Mouse (Mus musculus) thymus, adult 18-20 months (tissue): ENCODE measurements around the gene Plxdc1.
A peak's percentile ranks its signal among the peaks of the same experiment; 100 is the strongest.
"Not testable (repeated sequence)": the region's sequence is repeated elsewhere in the genome, so short reads cannot be mapped to it uniquely, and the experiment has no call there.

ENCODE experiments used
- DNase-seq, 2 experiments: peaks; one replicate each; pipeline ENCODE4 v3.0.0; 2022; ENCODE audit warnings: mixed read lengths in 2 of 2

Gene Plxdc1

DNA sequence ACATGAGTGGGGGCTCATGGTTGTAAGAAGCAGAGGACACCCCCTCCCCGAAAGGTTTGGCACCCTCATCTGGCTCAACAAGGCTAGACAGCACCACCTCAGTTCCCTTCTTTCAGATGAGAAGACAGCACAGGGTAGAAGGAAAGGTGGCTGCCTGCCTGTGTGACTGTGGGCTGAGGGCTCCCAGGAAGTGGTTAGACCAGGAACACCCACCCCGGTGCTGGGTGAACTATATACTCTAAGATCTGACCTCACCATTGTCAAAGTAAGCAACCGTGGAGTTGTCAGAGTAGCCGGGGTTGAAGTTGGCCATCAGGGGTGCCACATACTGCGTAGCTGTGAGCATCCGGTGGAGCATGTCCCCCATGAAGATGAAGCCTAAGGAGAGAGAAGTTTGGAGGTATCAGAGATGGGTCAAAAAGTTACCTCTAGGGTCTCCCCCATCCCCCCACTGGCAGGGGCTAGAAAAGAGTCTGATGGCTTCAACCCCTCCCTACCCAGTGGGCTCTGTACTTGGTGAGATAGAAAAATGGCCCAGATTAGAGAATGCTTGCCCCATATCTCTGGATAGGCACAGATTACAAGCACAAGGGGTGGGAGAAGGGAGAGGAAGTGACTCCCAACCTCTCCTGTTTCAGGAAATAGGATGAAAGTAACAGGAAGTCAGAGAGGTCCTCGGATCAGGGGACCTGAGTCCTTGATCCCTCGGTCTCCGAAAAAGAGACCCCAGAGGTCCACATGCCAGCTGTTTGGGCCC is 30.9 kb downstream of the Plxdc1 start:
- peak; percentile 49 to 68 for DNase-seq

DNA sequence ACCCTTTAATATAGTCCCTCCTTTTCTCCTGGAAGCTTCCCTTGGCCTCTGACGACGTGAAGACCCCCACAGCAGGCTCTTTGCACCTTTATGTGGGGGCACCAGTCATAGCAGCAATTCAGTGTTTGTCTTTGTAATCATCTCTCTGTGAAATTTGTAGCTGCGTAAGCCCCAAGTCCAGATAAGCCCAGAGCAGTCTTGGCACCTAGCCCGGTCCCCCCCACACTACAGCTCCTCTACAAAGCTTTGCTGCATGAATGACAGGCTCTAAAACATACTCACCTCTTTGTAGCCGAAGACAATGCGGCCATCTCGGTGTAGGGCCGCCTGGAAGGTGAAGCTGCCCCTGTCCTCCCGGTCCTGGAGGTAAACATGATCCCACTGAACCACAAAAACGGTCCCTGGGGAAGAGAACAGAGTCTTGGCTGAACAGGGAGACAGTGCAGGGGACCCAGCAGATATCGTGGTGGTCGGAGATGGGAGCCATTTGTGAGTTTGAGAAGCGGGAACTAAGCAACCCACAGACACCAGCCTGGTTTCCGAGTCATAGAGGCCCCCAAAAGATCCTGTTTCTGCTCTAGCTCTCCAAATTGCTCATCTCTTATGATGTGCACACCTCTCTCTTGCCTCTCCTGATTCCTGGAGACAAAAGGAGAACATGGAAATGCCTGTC is 31.6 kb downstream of the Plxdc1 start:
- DNase-seq = no peak

DNA sequence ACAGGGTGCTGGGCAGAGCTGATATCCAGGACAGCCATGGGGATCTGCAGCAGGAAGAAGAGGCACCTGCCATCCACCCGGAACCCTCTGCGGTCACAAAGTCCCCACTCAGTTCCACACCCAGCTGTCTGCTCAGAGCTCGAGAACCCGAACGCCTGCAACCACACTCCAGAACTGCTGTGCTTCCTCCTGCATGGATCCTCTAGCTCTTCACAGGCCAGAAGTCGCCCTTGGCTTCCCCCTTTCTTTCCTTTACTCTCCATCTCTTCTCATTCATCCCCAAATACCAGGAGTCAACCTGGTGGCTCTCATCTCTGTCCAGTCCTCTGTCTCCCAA is 32.3 kb downstream of the Plxdc1 start:
- no peak for DNase-seq

DNA sequence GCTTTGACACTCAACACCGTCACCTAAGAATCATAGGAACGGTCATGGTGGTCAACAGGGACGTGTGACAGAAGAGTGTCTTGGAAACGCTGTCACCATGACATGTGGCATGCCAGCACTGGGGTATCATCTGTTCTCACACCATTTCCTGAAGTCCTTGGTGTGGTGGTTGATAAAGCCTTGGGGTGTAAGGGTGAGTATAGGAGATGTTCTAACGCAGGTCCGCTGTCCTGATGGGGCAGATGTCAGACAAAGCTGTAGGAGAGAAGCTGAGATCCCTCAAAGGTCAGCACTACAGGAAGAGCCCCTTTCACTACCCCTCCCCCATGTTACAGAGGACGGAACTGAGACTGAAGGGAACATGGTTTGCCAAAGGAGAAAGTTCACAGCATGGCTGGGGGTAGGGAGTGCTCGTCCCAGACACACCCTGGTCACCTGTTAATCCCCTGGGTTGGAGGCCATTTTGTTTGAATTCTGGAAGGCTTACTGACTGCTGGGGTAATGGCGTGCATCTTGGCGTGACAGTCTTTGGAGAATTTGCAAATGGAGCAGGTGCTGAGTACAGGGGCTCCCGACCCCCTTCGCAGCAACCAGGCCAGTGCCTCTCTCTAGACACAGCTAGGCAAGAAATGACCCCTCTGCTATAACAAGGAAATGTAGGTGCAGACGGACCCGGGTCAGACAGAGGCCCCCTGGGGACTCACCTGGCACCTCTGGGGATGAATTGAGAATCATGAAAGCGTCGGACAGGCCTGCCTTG is 32.9 kb downstream of the Plxdc1 start:
- no peak for DNase-seq

DNA sequence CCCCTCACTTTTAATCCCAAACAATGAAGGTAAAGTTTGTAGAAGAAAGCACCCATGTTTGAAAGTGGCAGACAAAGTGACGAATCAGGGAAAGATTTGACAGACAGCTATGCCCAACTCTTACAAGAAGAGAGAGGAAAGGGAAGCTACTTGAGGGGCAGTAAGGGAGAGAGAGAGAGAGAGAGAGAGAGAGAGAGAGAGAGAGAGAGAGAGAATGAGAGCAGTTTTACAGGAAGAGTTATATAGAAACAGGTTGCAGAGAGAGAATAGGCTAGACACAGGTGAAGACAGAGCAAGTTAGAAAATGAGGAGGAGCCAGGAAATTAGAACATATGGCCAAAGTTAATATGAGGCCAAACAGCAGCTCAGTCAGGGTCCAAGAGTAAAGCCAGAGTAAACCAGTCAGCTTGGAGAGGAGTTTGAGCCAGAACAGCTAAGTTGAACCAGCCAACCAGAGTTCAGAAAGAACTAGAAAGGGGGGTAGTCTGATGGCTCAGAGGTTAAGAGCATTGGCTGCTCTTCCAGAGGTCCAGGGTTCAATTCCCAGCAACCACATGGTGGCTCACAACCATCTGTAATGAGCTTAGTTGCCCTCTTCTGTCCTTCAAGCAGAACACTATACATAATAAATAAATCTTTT is 33.8 kb downstream of the Plxdc1 start:
- DNase-seq = no peak

DNA sequence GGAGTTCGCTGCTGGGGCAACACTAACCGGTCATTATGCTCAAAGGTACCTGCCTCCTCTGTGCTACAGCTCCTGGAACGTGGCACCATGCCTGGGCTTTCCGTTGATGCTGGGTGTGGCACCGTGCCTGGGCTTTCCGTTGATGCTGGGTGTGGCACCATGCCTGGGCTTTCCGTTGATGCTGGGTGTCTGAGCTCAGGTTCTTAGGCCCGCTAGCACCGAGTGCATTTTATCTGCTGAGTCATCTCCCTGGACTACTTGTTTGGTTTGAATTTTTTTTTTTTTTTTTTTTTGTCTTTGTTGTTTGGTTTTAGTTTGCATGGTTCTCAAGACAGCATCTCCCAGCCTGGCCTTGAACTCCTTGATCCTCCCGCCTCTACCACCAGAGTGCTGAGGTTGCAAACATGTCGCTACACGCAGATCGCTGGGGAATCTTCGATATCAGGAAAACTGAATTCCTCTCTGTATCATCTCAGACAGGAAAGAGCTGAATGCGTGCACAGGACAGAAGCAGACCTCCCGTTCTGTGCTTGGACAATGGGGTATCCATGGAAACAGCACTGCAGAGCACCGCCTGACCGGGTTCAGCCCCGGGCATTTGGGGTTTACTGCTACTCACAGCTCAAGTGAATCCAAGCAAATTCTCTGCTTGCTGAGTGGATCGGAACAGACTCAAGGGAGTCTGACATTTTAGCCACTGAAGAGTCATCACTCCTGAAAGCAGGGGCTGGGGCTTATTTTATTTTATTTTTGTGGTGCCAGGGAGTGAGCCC is 36.4 kb downstream of the Plxdc1 start:
- no peak for DNase-seq

DNA sequence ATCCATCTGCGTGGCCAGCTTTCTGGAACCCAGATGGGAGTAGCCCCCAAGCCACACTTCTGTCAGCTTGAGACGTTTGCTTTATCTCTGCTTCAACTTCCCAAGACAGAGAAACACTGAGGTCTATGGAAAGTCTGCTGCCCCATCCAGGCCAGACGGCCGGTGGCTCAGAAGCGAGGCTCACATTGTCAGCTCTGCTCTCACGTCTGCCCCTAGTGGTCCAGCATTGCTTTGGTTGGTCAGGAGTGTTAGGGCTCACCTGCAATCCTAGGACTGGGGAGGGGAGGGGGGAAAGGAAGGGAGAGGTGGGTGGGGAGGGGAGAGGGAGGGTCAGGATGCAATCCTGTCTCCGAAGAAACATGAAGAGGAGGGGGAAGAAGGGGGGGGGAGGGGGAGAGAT is 38.8 kb downstream of the Plxdc1 start:
- DNase-seq = no peak

DNA sequence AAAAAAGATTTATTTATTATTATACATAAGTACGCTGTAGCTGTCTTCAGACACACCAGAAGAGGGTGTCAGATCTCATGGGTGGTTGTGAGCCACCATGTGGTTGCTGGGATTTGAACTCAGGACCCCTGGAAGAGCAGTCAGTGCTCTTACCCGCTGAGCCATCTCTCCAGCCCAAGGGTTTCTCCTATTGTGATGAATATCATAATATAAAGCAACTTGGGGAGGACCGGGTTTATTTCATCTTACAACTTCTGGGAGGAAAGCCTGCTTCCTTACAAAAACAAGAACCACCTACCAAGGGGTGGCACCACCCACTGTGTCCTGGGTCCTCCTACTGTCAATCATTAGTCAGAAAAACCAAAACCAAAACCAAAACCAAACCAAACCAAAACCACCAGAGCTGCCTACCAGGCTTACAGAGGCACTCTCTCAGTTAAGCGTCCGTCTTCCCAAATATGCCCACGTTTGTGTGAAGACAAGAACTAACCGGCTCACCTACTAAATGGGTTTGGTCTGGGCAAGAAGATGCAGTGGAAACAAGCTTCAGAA is 40.4 kb downstream of the Plxdc1 start:
- not testable (repeated sequence) for DNase-seq

DNA sequence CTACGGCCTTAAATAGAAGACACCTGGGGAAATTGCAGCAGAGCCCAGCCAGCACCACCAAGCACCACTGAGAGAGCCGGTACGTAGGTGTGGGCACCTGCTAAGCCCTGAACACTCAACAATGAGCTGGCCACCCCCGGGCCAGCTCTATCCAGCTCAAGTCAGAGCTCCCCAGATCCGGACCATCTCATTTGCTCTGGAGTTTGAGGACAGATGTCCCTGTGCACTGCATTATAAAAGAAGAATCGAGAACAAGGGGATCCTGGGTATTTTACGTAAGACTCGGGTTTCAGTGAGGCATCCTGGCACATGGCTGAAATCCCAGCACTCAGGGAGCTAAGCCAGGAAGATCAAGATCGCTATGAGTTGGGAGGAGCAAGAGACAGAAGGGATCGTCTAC is 41.2 kb downstream of the Plxdc1 start:
- DNase-seq = no peak

DNA sequence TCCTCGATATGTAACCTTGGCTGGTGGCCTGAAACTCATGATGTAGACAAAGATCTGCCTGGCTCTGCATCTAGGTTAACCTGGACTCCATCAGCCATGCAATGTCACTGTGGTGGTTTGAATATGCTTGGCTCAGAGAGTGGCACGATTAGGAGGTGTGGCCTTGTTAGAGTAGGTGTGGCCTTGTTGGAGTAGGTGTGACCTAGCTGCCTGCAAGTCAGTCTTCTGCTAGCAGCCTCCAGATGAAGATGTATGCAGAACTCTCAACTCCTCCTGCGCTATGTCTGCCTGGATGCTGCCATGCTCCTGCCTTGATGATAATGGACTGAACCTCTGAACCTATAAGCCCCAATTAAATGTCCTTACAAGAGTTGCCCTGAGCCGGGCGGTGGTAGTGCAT is 43.0 kb downstream of the Plxdc1 start:
- DNase-seq = no peak

DNA sequence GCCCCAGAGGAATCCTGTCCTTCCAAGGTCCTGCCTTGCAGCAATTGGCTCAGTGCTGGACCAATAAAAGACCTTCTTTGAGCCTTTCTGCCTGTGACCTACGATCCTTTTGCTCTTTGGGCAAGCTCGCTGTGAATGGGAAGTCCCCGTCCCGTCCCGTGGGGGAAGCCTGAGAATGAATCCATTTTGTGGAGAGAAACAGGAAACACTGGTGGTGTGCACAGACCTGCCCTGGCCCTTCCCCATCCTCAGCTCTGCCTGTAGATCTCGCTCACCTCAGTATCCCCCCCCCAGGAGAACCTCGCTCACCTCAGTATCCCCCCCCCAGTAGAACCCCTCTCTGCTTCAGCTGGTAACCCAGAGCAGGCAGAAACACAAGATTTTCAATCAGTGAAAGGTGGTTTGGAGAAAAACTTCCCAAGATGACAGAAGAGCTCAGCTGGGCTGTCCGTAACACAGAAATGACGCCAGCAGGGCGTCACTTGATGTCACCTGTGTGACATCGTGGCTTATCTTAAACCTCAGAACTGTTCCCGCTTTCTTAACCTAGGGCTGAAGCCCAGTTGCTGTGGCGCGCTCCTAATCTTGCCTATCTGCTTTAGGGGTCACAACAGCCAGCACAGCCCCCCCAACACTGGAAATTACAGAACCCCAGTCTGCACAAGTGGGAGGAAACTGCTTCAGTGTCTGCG is 43.7 kb downstream of the Plxdc1 start:
- no peak for DNase-seq

DNA sequence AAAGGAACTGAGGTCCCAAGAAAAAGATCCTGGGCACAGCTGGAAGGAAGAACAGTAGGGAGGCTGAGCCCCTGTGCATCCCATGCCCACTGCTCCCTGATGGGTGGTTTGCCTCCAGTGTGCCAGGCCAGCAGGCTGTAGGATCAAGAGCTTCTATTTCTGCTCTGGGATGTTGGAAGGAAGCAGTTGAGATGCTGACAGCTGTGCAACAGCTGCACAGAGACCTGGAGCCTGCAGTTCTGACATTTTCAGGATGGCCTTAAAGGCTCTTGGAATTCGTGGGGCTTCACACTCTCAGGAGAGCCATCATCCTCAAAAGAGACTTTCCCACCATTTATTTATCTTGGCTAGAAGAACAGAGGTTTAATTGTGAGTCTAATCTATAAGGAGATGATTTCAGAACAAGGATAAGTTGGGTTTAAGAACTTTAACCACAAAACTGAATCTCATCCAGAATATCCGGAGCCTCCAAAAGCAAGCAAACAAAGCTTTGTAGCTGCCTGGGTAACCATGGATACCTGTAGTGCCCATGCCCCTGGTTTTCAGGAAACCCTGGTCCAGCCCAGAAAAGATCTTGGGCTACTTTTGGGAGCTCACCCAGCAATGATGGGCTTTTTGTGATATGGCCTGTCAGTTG is 48.7 kb downstream of the Plxdc1 start:
- DNase-seq = no peak

DNA sequence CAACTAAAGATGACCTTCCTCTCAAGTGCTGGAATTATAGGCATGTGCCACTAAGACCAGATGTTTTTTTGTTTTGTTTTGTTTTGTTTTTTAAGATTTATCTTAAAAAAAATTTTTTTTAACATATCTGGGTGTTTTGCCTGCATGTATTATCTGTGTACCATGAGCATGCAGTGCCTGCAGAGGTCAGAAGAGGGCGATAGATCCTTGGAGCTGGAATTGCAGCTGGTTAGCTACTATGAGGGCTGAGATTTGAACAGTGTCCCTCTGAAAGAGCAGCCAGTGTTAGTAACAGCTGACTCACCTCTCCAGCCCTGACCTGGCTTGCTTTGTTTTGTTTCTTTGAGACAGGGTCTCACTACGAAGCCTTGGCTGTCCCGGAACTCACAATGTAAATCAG is 49.5 kb downstream of the Plxdc1 start:
- DNase-seq = peak; percentile 25 to 61

DNA sequence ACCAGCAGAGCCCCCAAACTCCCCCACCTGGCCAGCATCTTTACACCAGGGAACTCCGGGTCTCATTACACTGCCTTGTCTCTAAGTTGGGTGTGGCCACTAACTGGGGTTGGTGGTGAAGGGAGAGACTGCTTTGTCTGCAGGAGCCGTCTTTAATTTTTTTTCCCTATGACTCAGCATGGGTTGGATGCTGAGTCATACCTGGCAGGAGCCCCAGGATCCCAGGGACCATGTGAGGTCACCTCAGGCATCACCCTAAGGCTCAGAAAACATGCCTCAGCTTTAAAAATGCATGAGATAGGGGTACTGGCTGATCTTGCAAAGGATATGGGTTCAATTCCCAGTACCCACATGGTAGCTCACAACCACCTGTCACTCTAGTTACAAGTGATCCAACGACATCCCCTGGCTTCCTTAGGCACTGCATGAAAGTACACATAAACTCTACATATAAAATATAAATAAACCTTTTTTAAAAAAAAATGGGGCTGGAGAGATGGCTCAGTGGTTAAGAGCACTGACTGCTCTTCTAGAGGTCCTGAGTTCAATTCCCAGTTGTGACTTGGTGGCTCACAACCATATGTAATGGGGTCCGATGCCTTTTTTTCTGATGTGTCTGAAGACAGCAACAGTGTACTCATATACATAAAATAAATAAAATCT is 50.2 kb downstream of the Plxdc1 start:
- no peak for DNase-seq

DNA sequence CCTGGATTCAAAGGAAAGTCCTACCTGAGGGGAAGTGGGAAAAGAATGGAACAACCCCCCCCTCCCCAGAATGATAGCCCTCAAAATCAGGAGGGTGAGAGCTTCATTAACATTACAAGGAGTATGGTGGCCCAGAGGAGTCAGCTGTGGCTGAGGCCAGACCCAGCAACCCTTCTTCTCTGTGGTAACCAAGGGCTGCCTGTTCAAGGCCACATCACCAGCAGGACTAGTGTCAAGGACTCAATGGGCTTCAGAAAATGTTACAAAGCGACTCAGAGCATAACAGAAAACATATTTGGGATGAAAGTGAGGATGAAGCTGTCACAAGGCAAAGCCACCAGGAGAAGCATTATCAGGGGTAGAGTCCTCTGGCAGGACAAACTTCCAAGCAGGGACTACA is 52.7 kb downstream of the Plxdc1 start:
- no peak for DNase-seq

DNA sequence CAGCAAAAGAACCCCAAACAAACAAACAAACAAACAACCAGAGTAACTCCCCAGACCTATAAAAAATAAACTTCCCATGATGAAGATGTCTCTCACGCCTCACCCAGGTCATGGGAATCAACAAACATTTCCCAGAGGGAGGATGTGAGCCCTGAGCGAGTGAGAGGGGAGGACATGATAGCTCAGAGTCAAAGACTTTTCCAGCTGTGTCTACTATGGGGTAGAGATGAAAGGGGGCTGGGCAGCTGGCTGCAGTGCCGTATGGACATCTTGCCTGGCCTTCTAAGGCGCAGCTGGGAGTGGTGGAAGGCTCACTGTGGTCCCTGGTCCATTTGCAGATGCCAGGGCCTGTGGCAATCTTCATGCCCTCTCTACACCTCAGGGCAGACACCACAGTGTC is 57.3 kb downstream of the Plxdc1 start:
- no peak for DNase-seq

DNA sequence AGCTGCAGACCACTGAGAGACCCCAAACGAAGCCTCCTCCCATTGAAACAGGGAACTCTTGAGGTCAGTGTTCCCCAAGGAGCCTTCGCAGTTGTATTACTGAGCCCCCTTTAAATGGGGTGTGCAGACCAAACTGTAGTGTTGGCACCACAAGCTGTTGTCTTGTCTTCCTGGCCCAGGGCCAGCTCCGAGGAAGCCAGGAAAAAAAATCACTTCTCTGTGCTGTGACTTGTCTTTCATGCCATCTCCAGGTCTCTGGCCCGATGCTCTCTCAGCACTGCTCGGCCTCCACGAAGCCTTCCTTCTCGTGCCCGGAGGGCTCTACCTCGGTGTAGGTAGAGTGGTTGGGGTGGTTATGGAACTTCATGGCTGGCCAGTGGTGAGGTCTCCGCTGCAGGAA is 62.0 kb downstream of the Plxdc1 start:
- DNase-seq = no peak

DNA sequence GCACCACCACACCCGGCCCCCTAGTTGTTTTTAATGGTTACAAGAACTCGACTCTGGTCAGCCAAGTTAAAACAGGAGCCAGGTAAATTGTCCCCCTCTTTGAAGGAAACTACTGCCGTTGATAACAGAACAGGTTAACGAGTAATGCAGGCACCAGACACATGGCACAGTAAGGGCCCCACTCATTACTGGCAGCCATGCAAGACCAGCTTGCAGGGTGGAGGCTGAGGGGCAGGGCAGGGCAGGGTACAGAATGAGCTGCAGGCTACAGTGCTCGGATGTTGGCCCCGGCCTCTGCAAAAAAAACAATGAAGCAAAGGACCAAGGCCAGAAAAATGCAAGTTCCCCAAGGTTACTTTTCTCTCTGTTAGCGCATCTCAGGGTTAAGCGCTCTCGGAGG is 62.6 kb downstream of the Plxdc1 start:
- no peak for DNase-seq

DNA sequence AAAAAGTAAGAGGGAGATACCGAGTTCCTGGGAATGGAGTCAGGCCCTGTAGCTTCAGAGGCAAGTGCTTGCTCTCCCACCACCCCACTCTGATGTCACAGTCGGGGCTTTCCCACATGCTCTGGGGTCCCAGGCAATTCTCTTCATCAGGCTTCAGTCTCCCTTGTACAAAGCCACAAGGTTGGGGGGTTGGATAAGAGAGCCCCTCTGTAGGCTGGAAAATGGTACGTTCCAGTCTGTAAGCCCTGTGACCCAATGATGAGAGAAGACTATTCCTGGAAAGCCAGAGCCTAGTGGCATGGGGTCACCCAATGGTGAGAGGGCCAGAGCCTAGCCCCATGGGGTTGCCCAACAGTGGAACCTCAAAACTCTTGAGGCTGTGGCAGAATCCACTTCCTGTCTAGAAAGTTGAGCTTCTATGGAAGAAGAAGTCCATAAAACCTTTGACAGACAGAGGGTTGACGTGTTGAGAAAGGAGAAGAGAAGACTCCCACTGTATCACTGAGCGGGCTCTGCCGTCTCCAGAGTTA is 70.2 kb downstream of the Plxdc1 start:
- no peak for DNase-seq

DNA sequence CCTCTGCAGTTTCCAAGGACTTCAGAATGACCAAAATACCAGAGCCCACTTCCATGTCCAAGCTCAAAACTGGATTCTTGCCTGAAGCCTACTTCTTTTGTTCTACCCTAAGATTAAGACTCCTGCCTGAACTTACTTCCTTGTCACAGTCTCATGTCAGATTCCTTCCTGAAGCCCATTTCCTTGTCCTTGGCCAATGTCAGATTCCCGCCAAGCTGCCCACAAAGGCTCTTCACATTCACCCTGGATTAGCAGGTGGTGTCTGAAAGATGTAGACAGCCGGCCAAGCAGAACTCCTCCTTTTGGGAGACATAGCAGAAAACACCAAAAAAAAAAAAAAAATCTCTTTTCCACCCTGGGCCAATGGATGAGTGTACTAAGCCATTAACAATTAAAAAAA is 70.8 kb downstream of the Plxdc1 start:
- DNase-seq = no peak

DNA sequence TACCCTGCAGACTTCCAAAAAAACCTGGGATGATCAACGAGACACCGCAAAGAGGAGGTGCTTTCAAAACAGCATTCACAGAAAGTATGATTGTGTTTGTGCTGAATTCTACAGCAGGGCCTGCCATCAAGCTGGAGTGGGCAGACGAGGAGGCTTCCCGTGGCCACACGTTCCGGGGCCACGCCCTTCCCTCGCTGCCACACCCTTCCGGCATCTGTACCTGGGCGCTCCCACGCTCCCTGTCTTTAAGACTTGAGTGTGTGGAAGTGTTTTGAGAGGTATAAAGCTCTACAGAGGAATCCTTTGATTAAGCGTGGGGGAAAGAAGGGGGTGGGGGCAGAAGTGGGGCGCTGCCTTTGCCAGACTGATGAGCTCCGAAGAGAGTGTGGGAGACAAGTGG is 73.1 kb downstream of the Plxdc1 start:
- no peak for DNase-seq
